10 mouse cellular contexts compared by ENCODE assay signal in genomic region chr4:129242327-129242726, GRCm38 (mm10). TPM values are rescaled to one million over a fixed set of nuclear protein-coding genes. Genes with fewer than 3 reads are reported as not detected.
DNase-seq lines count a peak whose midpoint lies in the region; ATAC-seq and TF ChIP-seq lines count a peak whose summit lies in the region.
"Had no signal": no experiment of that assay in that cellular context is flagged by ENCODE, and none has a peak within 500 bp of the region (broad histone marks: within the 10 kb centered on the region; RNA-seq: fewer than 3 reads in every experiment).

No protein-coding gene starts in this region.

- ATAC-seq in lung, embryonic 16.5 days (ENCODE audit: low read depth): no peak
- ATAC-seq in lung, postnatal 0 days: no peak
- no peak for ATAC-seq in forebrain, embryonic 13.5 days
- ATAC-seq in limb, embryonic 13.5 days (ENCODE audit: low FRiP score, low read depth): no peak
- no peak for ATAC-seq in stomach, postnatal 0 days (ENCODE audit: low FRiP score, low TSS enrichment)

- DNase-seq in lung, postnatal 0 days (ENCODE audit: low spot score): no peak
- DNase-seq in stomach, postnatal 0 days (ENCODE audit: low spot score): peak; percentile 19
- no peak for DNase-seq in thymus, adult 18-20 months
- DNase-seq in gastrocnemius, adult 8-10 months (ENCODE audit: low spot score in 2 of 2): no peak
- DNase-seq: heart, postnatal 4 days; right cerebral cortex, postnatal 4 days had no signal

- H3K9ac ChIP-seq in lung, embryonic 16.5 days (ENCODE audit: low read length): 0 out of 2 replicates have a peak overlapping the region, but pooled peaks have one; percentile 18
- H3K9ac ChIP-seq in lung, postnatal 0 days (replicated peaks; ENCODE audit: low read depth): no peak overlapping the region
- no peak overlapping the region for H3K9ac ChIP-seq in forebrain, embryonic 13.5 days
- peak overlapping the region; percentile 43; the same call in 1 of the 2 replicates for H3K9ac ChIP-seq in limb, embryonic 13.5 days
- H3K9ac ChIP-seq in stomach, postnatal 0 days (ENCODE audit: low read length): no peak overlapping the region
- H3K9ac ChIP-seq: liver, embryonic 14.5 days had no signal

- peaks cover 52% of the 10 kb centered on the region for H3K4me1 ChIP-seq in lung, embryonic 16.5 days (replicated peaks; ENCODE audit: control insufficient read depth, insufficient read depth, low read length)
- H3K4me1 ChIP-seq in lung, postnatal 0 days (ENCODE audit: insufficient read depth, low read depth, low read length): peaks cover 11% of the 10 kb centered on the region; the same call in 1 of the 2 replicates
- H3K4me1 ChIP-seq in forebrain, embryonic 13.5 days: peaks cover 36% of the 10 kb centered on the region
- peaks cover 42% of the 10 kb centered on the region for H3K4me1 ChIP-seq in limb, embryonic 13.5 days
- 0 out of 2 replicates have a peak, but pooled peaks cover 6% of the 10 kb centered on the region for H3K4me1 ChIP-seq in stomach, postnatal 0 days (replicated peaks; ENCODE audit: control insufficient read depth, insufficient read depth)

- H3K27me3 ChIP-seq in lung, embryonic 16.5 days (ENCODE audit: control insufficient read depth, insufficient read depth, low read depth, low read length): no peaks in the 10 kb centered on the region; the same call in 1 of the 2 replicates
- no peaks in the 10 kb centered on the region; the same call in 1 of the 2 replicates for H3K27me3 ChIP-seq in lung, postnatal 0 days (replicated peaks; ENCODE audit: insufficient read depth, low read length)
- peaks cover 24% of the 10 kb centered on the region for H3K27me3 ChIP-seq in forebrain, embryonic 13.5 days
- peaks cover 32% of the 10 kb centered on the region for H3K27me3 ChIP-seq in limb, embryonic 13.5 days
- H3K27me3 ChIP-seq in stomach, postnatal 0 days (ENCODE audit: control insufficient read depth, insufficient read depth, low read length): no peaks in the 10 kb centered on the region

- H3K36me3 ChIP-seq in lung, embryonic 16.5 days (ENCODE audit: control insufficient read depth, insufficient read depth, low read length): no peaks in the 10 kb centered on the region
- no peaks in the 10 kb centered on the region for H3K36me3 ChIP-seq in lung, postnatal 0 days (ENCODE audit: insufficient read depth, low read length)
- H3K36me3 ChIP-seq in forebrain, embryonic 13.5 days (ENCODE audit: poor library complexity, severe bottlenecking): no peaks in the 10 kb centered on the region
- no peaks in the 10 kb centered on the region for H3K36me3 ChIP-seq in limb, embryonic 13.5 days
- H3K36me3 ChIP-seq in stomach, postnatal 0 days (ENCODE audit: control insufficient read depth, insufficient read depth, low read length): no peaks in the 10 kb centered on the region

- TF ChIP-seq CTCF in lung, postnatal 0 days (IDR thresholded peaks at IDR 0.05): no peak
- TF ChIP-seq CTCF in stomach, postnatal 0 days (IDR thresholded peaks at IDR 0.05; ENCODE audit: low read depth): no peak

- H3K4me2 ChIP-seq in lung, embryonic 16.5 days (ENCODE audit: low read depth, low read length): no peak overlapping the region
- no peak overlapping the region for H3K4me2 ChIP-seq in lung, postnatal 0 days (replicated peaks; ENCODE audit: low read depth, low read length)
- no peak overlapping the region for H3K4me2 ChIP-seq in forebrain, embryonic 13.5 days
- peak overlapping the region; percentile 34 for H3K4me2 ChIP-seq in limb, embryonic 13.5 days (replicated peaks)
- H3K4me2 ChIP-seq in stomach, postnatal 0 days (replicated peaks; ENCODE audit: low read depth): 0 out of 2 replicates have a peak overlapping the region, but pooled peaks have one; percentile 11

- H3K27ac ChIP-seq in lung, embryonic 16.5 days (ENCODE audit: low read length): peak overlapping the region; percentile 11; the same call in 1 of the 2 replicates
- H3K27ac ChIP-seq in lung, postnatal 0 days (ENCODE audit: low read length): no peak overlapping the region
- H3K27ac ChIP-seq in forebrain, embryonic 13.5 days: peak overlapping the region; percentile 31; the same call in 1 of the 2 replicates
- H3K27ac ChIP-seq in limb, embryonic 13.5 days: peak overlapping the region; percentile 81
- H3K27ac ChIP-seq in stomach, postnatal 0 days (replicated peaks): peak overlapping the region; percentile 70
- H3K27ac ChIP-seq: liver, embryonic 14.5 days had no signal

- WGBS in lung, embryonic 16.5 days: 38% methylated on average over 4 of the region's 4 CpGs
- 43% methylated on average over 4 of the region's 4 CpGs for WGBS in lung, postnatal 0 days
- 31% methylated on average over 4 of the region's 4 CpGs for WGBS in forebrain, embryonic 13.5 days
- 38% methylated on average over 4 of the region's 4 CpGs for WGBS in limb, embryonic 13.5 days
- WGBS in stomach, postnatal 0 days: 42% methylated on average over 4 of the region's 4 CpGs

- no peak overlapping the region for H3K4me3 ChIP-seq in lung, embryonic 16.5 days (ENCODE audit: low read length)
- H3K4me3 ChIP-seq in lung, postnatal 0 days (ENCODE audit: low read depth, low read length): no peak overlapping the region
- no peak overlapping the region for H3K4me3 ChIP-seq in forebrain, embryonic 13.5 days
- H3K4me3 ChIP-seq in limb, embryonic 13.5 days: no peak overlapping the region
- no peak overlapping the region for H3K4me3 ChIP-seq in stomach, postnatal 0 days (ENCODE audit: low read depth, low read length)

- no peak for TF ChIP-seq EP300 in lung, postnatal 0 days (IDR thresholded peaks at IDR 0.05)
- TF ChIP-seq EP300 in stomach, postnatal 0 days (optimal IDR thresholded peaks at IDR 0.05): no peak

- no peaks in the 10 kb centered on the region for H3K9me3 ChIP-seq in lung, embryonic 16.5 days (ENCODE audit: control insufficient read depth, low read length)
- no peaks in the 10 kb centered on the region for H3K9me3 ChIP-seq in lung, postnatal 0 days (ENCODE audit: low read length)
- H3K9me3 ChIP-seq in forebrain, embryonic 13.5 days (replicated peaks): no peaks in the 10 kb centered on the region
- no peaks in the 10 kb centered on the region for H3K9me3 ChIP-seq in limb, embryonic 13.5 days
- H3K9me3 ChIP-seq in stomach, postnatal 0 days (ENCODE audit: control insufficient read depth, low read length): no peaks in the 10 kb centered on the region

RNA-seq across cellular contexts. Expression of gene C77080, which starts 18.9 kb away (rescaled TPM):
- polyA plus RNA-seq in lung, embryonic 16.5 days (2015; fragmentation: Nextera tagmentation; extraction: Ambion mirVana): 3.4 and 3.8 TPM in 2 replicates
- 6.7 and 7.9 TPM in 2 replicates for polyA plus RNA-seq in lung, postnatal 0 days (2015; fragmentation: Nextera tagmentation; extraction: Ambion mirVana)
- polyA plus RNA-seq in forebrain, embryonic 13.5 days (2015; fragmentation: Nextera tagmentation; extraction: Ambion mirVana): 3.7 and 3.8 TPM in 2 replicates
- 6.1 and 7.9 TPM in 2 replicates for polyA plus RNA-seq in limb, embryonic 13.5 days (2015; fragmentation: Nextera tagmentation; extraction: Ambion mirVana)
- polyA plus RNA-seq in stomach, postnatal 0 days (2015; fragmentation: Nextera tagmentation; extraction: Ambion mirVana): 9.6 and 10.3 TPM in 2 replicates
- 1 to 10 TPM in 1 of 4 experiments, under 1 TPM in 3; 0.58 to 1.6 (median 0.75) TPM for total RNA-seq in gastrocnemius, adult 8-10 months (2022)

RNA-seq across cellular contexts. Expression of gene Sync, which starts 45.1 kb away (rescaled TPM):
- polyA plus RNA-seq in lung, embryonic 16.5 days (2015; fragmentation: Nextera tagmentation; extraction: Ambion mirVana): 0.50 and 0.75 TPM in 2 replicates
- 0.80 and 0.98 TPM in 2 replicates for polyA plus RNA-seq in lung, postnatal 0 days (2015; fragmentation: Nextera tagmentation; extraction: Ambion mirVana)
- 0.18 and 0.19 TPM in 2 replicates for polyA plus RNA-seq in forebrain, embryonic 13.5 days (2015; fragmentation: Nextera tagmentation; extraction: Ambion mirVana)
- 3.3 TPM in 2 replicates for polyA plus RNA-seq in limb, embryonic 13.5 days (2015; fragmentation: Nextera tagmentation; extraction: Ambion mirVana)
- polyA plus RNA-seq in stomach, postnatal 0 days (2015; fragmentation: Nextera tagmentation; extraction: Ambion mirVana): 2.9 and 3.2 TPM in 2 replicates
- 10 to 100 TPM; 46.1 to 56.7 (median 48.1) TPM for total RNA-seq in gastrocnemius, adult 8-10 months (2022)

RNA-seq across cellular contexts. Expression of gene Yars, which starts 52.8 kb away (rescaled TPM):
- polyA plus RNA-seq in lung, embryonic 16.5 days (2015; fragmentation: Nextera tagmentation; extraction: Ambion mirVana): 58.5 and 61.2 TPM in 2 replicates
- 26.4 and 27.1 TPM in 2 replicates for polyA plus RNA-seq in lung, postnatal 0 days (2015; fragmentation: Nextera tagmentation; extraction: Ambion mirVana)
- polyA plus RNA-seq in forebrain, embryonic 13.5 days (2015; fragmentation: Nextera tagmentation; extraction: Ambion mirVana): 100 and 106 TPM in 2 replicates
- 79.1 and 80.4 TPM in 2 replicates for polyA plus RNA-seq in limb, embryonic 13.5 days (2015; fragmentation: Nextera tagmentation; extraction: Ambion mirVana)
- polyA plus RNA-seq in stomach, postnatal 0 days (2015; fragmentation: Nextera tagmentation; extraction: Ambion mirVana): 41.3 and 44.2 TPM in 2 replicates
- 10 to 100 TPM; 31.2 to 44.4 (median 35.3) TPM for total RNA-seq in gastrocnemius, adult 8-10 months (2022)

RNA-seq across cellular contexts. Expression of gene S100pbp, which starts 52.8 kb away (rescaled TPM):
- polyA plus RNA-seq in lung, embryonic 16.5 days (2015; fragmentation: Nextera tagmentation; extraction: Ambion mirVana): 15.4 and 15.8 TPM in 2 replicates
- 7.3 and 7.5 TPM in 2 replicates for polyA plus RNA-seq in lung, postnatal 0 days (2015; fragmentation: Nextera tagmentation; extraction: Ambion mirVana)
- 15.6 and 19.1 TPM in 2 replicates for polyA plus RNA-seq in forebrain, embryonic 13.5 days (2015; fragmentation: Nextera tagmentation; extraction: Ambion mirVana)
- 25.6 and 30.1 TPM in 2 replicates for polyA plus RNA-seq in limb, embryonic 13.5 days (2015; fragmentation: Nextera tagmentation; extraction: Ambion mirVana)
- 3.7 and 4.5 TPM in 2 replicates for polyA plus RNA-seq in stomach, postnatal 0 days (2015; fragmentation: Nextera tagmentation; extraction: Ambion mirVana)
- total RNA-seq in gastrocnemius, adult 8-10 months (2022): 1 to 10 TPM; 3.8 to 4.6 (median 4.4) TPM

Comparison
In these comparisons a context has a peak if more than half of its experiments do, and no peak if none do; other contexts are left out.
1. H3K9ac ChIP-seq: peak in lung, embryonic 16.5 days (single experiment) and limb, embryonic 13.5 days (single experiment); none in lung, postnatal 0 days (single experiment), forebrain, embryonic 13.5 days (single experiment) and stomach, postnatal 0 days (single experiment).
2. H3K4me2 ChIP-seq: peak in limb, embryonic 13.5 days (single experiment) and stomach, postnatal 0 days (single experiment); none in lung, embryonic 16.5 days (single experiment), lung, postnatal 0 days (single experiment) and forebrain, embryonic 13.5 days (single experiment).